Mouse (Mus musculus) stomach, postnatal 0 days (tissue): ENCODE results near the gene Tlr8.
"Not testable (repeated sequence)": the region's sequence is repeated elsewhere in the genome, so short reads cannot be mapped to it uniquely, and the experiment has no call there.

Source experiments
- CTCF ChIP-seq: IDR thresholded peaks from 2 replicates; pipeline ENCODE4 v1.5.1; 2016; ENCODE audit warnings: antibody characterized with exemption, low read depth, mild to moderate bottlenecking, moderate library complexity
- EP300 ChIP-seq: optimal IDR thresholded peaks from 2 replicates; pipeline ENCODE3; 2016; ENCODE audit warnings: antibody characterized with exemption

GRCm38 (mm10) chrX:167302061-167302460 is 37.9 kb upstream of the Tlr8 start:
- not testable (repeated sequence) for TF ChIP-seq CTCF, EP300
